Mouse (Mus musculus) ES-CJ7 (cell line): ENCODE measurements around the gene Trim11.
A peak's percentile ranks its signal among the peaks of the same experiment; 100 is the strongest.
"Not testable (repeated sequence)": the region's sequence is repeated elsewhere in the genome, so short reads cannot be mapped to it uniquely, and the experiment has no call there.

Experiments used
- DNase-seq: peaks from one replicate; pipeline ENCODE4 v3.0.0; 2011; ENCODE audit warnings: low read depth, low spot score

Trim11 gene

DNA sequence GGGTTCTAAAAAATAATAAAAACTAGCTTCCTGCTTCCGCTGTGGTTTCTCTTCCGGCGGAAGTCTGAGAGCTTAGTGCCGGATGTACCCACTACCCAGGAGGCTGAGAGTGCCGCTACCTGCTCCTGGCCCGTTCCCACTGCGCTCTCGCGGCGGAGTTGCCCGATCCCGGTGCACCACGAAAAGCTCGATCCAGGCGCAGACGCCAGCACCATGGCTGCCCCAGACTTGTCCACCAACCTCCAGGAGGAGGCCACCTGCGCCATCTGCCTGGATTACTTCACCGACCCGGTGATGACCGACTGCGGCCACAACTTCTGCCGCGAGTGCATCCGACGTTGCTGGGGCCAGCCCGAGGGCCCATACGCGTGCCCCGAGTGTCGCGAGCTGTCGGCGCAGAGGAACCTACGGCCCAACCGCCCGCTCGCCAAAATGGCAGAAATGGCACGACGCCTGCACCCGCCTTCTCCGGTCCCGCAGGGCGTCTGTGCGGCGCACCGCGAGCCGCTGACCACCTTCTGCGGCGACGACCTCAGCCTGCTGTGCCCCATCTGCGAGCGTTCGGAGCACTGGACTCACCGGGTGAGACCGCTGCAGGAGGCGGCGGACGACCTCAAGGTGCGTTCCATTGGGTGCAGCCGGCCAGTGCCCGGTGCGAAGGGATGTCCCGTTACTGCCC, at the start of gene Trim11:
Gene Trim11 (plus strand): TSS at position 67 of the 679 bp plus-strand sequence.
- peak; percentile 71 for DNase-seq

GRCm38 (mm10) chr11:58929055-58929454, 48.8 kb upstream of the Trim11 start:
- no peak for DNase-seq

GRCm38 (mm10) chr11:58929641-58930040, 48.3 kb upstream of the Trim11 start:
- no peak for DNase-seq

GRCm38 (mm10) chr11:58930254-58930653, 47.6 kb upstream of the Trim11 start:
- no peak for DNase-seq

- DNase-seq = no peak
These were observed 46.3 kb upstream of the Trim11 start for GRCm38 (mm10) chr11:58931576-58931975.

GRCm38 (mm10) chr11:58937909-58938308, 40.0 kb upstream of the Trim11 start:
- peak; percentile 35 for DNase-seq

DNA sequence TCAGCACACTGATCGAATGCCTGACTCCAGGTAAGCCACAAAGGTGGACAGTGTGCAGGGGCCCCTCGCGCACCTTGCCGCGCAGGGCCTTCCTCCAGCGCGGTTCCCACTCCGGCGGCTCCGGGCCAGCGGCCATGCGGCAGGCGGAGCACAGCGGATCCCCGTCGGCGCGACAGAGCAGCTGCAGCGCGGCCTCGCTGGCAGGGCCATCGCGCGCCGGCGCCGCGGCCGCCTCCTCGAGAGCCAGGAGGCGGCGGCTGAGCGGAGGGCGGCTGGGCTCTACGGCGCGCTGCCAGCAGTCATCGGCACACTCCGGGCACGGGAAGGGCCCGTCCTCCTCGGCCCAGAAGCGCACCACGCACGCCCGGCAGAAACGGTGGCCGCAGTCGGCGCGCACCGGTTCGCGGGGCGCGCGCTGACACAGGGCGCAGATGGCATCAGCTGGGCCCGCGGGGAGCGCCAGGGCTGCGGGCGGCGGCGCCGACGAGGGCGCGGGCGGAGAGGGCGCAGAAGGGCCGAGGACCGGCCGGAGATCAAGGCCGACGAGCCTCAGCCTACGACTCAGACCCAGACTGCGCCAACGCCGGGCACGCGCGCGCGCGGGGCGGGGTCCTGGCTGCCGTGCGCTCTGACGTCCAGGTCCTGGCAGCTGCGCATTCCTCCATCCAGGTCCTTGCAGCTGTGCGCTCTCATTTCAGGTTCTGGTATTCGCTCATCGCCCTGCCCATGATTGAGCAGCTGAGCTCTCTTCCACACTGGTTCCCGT, 39.4 kb upstream of the Trim11 start, which contains the start of gene Rnf187:
Gene Rnf187 (minus strand): TSS at position 595 of the 766 bp plus-strand sequence.
- peak; percentile 97 for DNase-seq

- no peak for DNase-seq
These were observed 38.8 kb upstream of the Trim11 start for GRCm38 (mm10) chr11:58939088-58939439.

GRCm38 (mm10) chr11:58944136-58944535, 33.8 kb upstream of the Trim11 start:
- no peak for DNase-seq

DNA sequence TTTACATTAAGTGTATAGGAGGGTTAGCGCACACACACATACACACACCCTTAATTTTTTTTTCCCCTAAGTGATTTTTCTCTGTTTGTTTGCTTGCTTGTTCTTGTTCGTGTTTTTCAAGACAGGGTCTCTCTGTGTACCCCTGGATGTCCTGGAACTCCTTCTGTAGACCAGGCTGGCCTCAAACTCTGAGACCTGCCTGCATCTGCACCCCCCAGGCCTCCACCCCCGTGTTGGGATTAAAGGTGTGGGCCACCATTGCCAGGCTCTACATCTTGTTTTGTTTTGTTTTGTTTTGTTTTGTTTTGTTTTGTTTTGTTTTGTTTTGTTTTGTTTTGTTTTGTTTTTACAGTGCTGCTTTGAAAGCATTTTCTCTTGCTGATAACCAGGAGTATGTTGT, 30.6 kb upstream of the Trim11 start:
- DNase-seq = no peak

DNA sequence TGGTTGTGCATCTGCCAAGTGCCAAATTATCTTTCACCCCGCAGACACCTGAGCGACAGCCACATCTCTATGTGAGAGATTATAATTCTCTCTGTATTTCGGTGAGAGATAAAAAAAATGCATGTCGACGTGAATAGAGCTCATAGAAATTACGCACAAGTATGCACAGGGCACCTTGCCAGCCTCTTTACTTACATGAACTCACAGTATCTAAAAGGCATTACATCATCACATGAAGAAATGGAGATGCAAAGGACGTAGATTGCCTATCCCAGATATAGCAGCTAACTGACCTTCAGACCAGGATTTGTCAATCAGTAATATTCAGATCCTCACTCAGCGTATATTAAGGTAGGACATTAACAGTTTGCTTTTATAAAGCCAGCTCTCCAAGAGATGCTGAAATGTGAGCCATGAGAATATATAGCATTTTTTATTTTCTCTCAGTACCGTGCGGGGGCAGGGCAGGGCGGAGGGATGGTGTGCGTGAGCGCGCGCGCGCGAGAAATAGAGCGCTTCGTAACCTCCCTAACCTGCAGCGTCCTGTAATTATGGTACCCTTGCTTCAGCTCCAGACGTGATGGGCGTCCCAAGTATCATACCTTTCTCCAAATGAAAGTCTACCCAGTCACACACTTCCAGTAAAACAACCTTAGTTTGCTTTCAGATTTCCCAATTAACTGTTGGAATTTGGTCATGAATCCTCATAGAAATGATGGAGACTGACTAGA, 29.9 kb upstream of the Trim11 start:
- no peak for DNase-seq

DNA sequence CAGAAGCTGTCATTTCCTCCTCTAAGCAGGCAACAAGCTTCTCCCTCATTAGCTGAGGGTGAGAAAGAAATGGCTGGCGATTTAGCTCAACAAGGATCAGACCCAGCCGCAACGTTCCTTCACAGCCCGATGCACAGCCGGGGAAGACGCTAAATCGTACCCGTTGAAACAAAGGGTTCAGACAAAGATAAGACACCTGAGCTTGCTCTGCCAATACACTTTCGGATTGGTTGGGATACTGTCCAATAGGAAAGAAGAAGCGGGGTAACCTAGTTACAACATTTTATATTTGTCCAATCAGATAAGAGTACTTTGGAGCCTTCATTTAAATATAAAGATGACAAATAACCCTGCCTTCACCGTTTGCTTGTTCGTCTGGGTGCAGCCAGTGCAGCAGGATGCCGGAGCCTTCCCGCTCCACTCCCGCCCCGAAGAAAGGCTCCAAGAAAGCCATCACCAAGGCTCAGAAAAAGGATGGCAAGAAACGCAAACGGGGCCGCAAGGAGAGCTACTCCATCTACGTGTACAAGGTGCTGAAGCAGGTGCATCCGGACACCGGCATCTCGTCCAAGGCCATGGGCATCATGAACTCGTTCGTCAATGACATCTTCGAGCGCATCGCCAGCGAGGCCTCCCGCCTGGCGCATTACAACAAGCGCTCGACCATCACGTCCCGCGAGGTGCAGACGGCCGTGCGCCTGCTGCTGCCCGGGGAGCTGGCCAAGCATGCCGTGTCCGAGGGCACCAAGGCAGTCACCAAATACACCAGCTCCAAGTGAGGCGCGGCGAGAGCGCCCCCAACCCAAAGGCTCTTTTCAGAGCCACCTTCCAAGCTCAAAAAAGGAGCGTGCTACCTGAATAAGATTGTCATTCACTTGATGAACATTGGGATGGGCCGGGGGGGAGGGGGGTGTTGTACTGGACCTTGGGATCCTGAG, 29.1 kb upstream of the Trim11 start, which contains the start of gene Hist3h2ba:
Gene Hist3h2ba (plus strand): TSS at position 379 of the 938 bp plus-strand sequence.
- peak; percentile 96 for DNase-seq

- DNase-seq = peak; percentile 69
These were observed 28.1 kb upstream of the Trim11 start for GRCm38 (mm10) chr11:58949480-58950431.

DNA sequence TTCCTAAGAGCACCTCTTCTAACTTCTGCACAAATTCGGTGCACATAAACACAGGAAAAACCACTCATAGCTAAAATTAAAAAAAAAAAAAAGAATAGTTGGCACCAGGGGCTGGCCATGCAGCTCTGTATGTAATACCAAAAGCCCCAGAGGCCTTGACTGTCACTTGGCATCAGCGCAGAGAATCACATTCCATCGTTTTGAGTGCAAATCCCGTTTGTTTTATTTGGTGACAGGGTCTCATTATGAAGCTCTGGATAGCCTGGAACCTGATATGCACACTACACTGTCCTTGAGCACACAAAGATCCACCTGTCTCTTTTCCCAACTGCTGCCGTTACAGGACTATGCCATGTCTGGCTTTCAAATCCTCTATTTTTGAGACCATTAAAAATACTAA, 26.7 kb upstream of the Trim11 start:
- no peak for DNase-seq

- DNase-seq = peak; percentile 38
These were observed 24.3 kb upstream of the Trim11 start for GRCm38 (mm10) chr11:58953351-58954169.

- DNase-seq = not testable (repeated sequence)
These were observed 23.8 kb upstream of the Trim11 start for GRCm38 (mm10) chr11:58954170-58954419.

DNA sequence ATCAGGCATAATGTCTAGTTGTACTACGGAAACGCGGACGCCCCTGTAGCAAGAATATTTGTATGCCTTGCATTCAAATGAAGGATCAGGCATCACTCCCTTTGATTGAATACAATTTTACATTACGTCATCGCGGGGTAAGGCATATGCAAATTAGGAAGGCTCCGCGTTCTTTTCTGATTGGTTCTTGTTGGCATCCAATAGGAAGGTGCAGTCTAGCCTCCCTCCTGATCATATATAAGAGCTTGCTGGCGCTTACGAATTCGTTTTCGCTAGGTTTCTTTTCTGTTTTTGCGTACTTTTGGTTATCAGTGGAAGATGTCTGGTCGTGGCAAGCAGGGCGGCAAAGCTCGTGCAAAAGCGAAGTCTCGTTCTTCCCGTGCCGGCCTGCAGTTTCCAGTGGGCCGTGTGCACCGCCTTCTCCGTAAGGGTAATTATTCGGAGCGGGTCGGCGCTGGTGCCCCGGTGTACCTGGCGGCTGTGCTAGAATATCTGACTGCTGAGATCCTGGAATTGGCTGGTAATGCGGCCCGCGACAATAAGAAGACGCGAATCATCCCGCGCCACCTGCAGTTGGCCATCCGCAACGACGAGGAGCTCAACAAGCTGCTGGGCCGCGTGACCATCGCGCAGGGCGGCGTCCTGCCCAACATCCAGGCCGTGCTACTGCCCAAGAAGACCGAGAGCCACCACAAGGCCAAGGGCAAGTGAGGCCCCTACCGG, 23.3 kb upstream of the Trim11 start, which contains the start of the genes Hist3h2a and Trim17:
Gene Hist3h2a (plus strand): TSS at position 266 of the 723 bp plus-strand sequence.
Gene Trim17 (plus strand): TSS at position 266 of the 723 bp plus-strand sequence.
- peak; percentile 99 for DNase-seq

DNA sequence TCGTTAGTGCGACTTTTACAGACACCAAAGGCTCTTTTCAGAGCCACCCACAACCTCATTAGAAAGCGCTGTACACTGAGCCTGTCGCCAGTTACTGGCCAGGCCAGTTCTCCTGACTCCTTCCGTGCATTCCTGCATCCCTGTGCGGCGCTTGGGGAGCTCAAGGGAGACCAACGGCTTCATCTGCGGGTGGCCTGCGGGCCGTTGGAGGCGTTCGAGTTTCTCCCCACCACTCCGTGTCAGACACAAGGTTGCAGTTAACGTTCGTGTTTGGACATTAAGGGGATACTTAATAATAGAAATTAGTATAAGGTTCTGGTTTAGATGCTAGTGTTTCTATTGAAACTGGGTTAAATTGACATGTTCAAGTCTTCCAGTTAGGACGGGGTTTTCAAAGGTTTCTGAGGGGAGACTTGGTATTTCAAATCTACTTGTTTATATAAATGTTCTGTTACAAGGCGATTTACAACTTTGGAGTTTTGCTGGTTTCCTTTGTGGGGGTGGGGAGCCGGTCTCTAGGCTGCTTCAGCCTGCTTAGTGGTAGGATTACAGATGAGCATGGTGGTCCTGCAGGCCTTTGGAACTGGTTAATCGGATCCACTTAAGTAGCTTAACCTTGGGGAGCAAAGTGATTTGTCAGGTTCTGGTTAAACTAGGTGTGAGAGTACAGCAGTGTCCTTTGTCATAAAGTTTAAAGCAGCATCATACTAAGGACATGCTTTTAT, 22.6 kb upstream of the Trim11 start:
- DNase-seq = no peak
